19 mouse cellular contexts compared by ENCODE assay signal in genomic region chr5:48023441-48023840, GRCm38 (mm10). TPM values are rescaled to one million over a fixed set of nuclear protein-coding genes. Genes with fewer than 3 reads are reported as not detected.
"Had no signal": no experiment of that assay in that cellular context is flagged by ENCODE, and none has a peak within 500 bp of the region (broad histone marks: within the 10 kb centered on the region; RNA-seq: fewer than 3 reads in every experiment).

No protein-coding gene starts in this region.

- H3K4me1 ChIP-seq: kidney, embryonic 15.5 days; limb, embryonic 12.5 days; limb, embryonic 15.5 days; lung, embryonic 15.5 days; neural tube, embryonic 12.5 days; neural tube, embryonic 15.5 days had no signal

- H3K36me3 ChIP-seq: kidney, embryonic 15.5 days; limb, embryonic 12.5 days; limb, embryonic 15.5 days; lung, embryonic 15.5 days; neural tube, embryonic 12.5 days; neural tube, embryonic 15.5 days had no signal

- H3K4me2 ChIP-seq: kidney, embryonic 15.5 days; limb, embryonic 12.5 days; limb, embryonic 15.5 days; liver, embryonic 11.5 days; lung, embryonic 15.5 days; midbrain, embryonic 11.5 days; neural tube, embryonic 12.5 days; neural tube, embryonic 15.5 days had no signal

- H3K27me3 ChIP-seq: kidney, embryonic 15.5 days; limb, embryonic 12.5 days; limb, embryonic 15.5 days; lung, embryonic 15.5 days; neural tube, embryonic 12.5 days; neural tube, embryonic 15.5 days had no signal

- DNase-seq: kidney, adult 8-10 months; left cerebral cortex, postnatal 4 days; liver, postnatal 0 days; lung, postnatal 14 days; lung, postnatal 4 days; midbrain, embryonic 14.5 days; thymus, adult 18-20 months; thymus, postnatal 4 days had no signal

- H3K4me3 ChIP-seq: kidney, embryonic 15.5 days; limb, embryonic 12.5 days; limb, embryonic 15.5 days; lung, embryonic 15.5 days; neural tube, embryonic 12.5 days; neural tube, embryonic 15.5 days had no signal

- H3K27ac ChIP-seq: kidney, embryonic 15.5 days; limb, embryonic 12.5 days; limb, embryonic 15.5 days; liver, embryonic 14.5 days; lung, embryonic 15.5 days; neural tube, embryonic 12.5 days; neural tube, embryonic 15.5 days had no signal

RNA-seq across cellular contexts. Expression of gene Slit2, which starts 40.5 kb away (rescaled TPM):
- total RNA-seq: megakaryocyte progenitor cell, adult 5-6 weeks; megakaryocyte-erythroid progenitor cell, adult 5-6 weeks had no signal
